Comparison of ENCODE assay signal across 18 mouse cellular contexts in the genomic region with DNA sequence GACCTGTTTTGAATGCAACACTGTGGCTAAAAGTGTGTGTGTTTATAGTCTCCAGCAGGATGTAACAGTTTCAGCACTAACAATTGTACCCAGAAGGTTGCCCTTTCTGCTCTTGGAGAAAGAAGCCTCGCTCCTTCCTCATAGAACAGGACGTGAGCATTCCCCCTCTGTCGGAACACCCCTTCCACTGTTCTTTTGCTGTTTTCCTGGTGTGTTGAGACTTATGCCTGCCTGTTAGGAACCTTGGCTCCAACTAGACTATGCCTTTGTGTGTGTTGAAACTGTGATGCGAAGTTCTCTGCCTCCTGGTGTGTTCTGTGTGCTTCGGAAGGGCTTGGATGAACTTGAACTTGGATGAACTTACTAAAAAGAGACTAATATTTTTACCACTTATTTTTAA. TPM values are rescaled to one million over a fixed set of nuclear protein-coding genes. Genes with fewer than 3 reads are reported as not detected.
"Had no signal": no experiment of that assay in that cellular context is flagged by ENCODE, and none has a peak within 500 bp of the region (broad histone marks: within the 10 kb centered on the region; RNA-seq: fewer than 3 reads in every experiment).

No protein-coding gene starts in this region.

- H3K4me3 ChIP-seq: intestine, embryonic 15.5 days; limb, embryonic 12.5 days; limb, embryonic 15.5 days had no signal

- H3K4me1 ChIP-seq: limb, embryonic 12.5 days; limb, embryonic 15.5 days had no signal

- ATAC-seq: hindbrain, embryonic 16.5 days; intestine, embryonic 15.5 days; liver, postnatal 0 days had no signal

- H3K9ac ChIP-seq: intestine, embryonic 15.5 days; limb, embryonic 12.5 days; limb, embryonic 15.5 days; liver, embryonic 14.5 days; liver, postnatal 0 days had no signal

- H3K27ac ChIP-seq: intestine, embryonic 15.5 days; limb, embryonic 12.5 days; limb, embryonic 15.5 days; liver, embryonic 14.5 days had no signal

- H3K36me3 ChIP-seq: intestine, embryonic 15.5 days; limb, embryonic 12.5 days; limb, embryonic 15.5 days had no signal

- H3K27me3 ChIP-seq: intestine, embryonic 15.5 days; limb, embryonic 12.5 days; limb, embryonic 15.5 days had no signal

- H3K4me2 ChIP-seq: intestine, embryonic 15.5 days; limb, embryonic 12.5 days; limb, embryonic 15.5 days; liver, embryonic 11.5 days; midbrain, embryonic 11.5 days had no signal

- DNase-seq: kidney, adult 11 months; left cerebral cortex, postnatal 4 days; liver, postnatal 0 days; midbrain, embryonic 14.5 days; thymus, adult 18-20 months; thymus, postnatal 36 days had no signal

- H3K9me3 ChIP-seq: intestine, embryonic 15.5 days; limb, embryonic 12.5 days; limb, embryonic 15.5 days had no signal

RNA-seq across cellular contexts. Expression of a gene that starts 19.4 kb away (rescaled TPM):
- polyA plus RNA-seq: hindbrain, embryonic 16.5 days; intestine, embryonic 15.5 days; limb, embryonic 12.5 days; limb, embryonic 15.5 days; liver, embryonic 11.5 days; lung, embryonic 16.5 days; midbrain, embryonic 11.5 days; midbrain, postnatal 0 days; neural tube, embryonic 11.5 days; neural tube, embryonic 14.5 days; stomach, embryonic 16.5 days had no signal
